Mouse (Mus musculus) megakaryocyte, embryonic 14.5 days (primary cell): ENCODE data around the gene Smim20.

Experiments used
- FLI1 ChIP-seq: IDR thresholded peaks from 2 replicates; pipeline ENCODE4 v1.6.1; 2012; ENCODE audit warnings: low read length, inconsistent platforms, mixed read lengths
- GATA1 ChIP-seq: IDR thresholded peaks from 3 replicates; pipeline ENCODE4 v1.6.1; 2012; ENCODE audit warnings: mixed read lengths, low read length, inconsistent platforms, borderline replicate concordance

- TF ChIP-seq GATA1, result no peak
- TF ChIP-seq FLI1, result no peak
Measured at GRCm38 (mm10) chr5:53266931-53267853, at the start of gene Smim20.
